Comparison of ENCODE assay signal across 28 mouse cellular contexts in genomic region chr19:28796146-28796848, GRCm38 (mm10). TPM values are rescaled to one million over a fixed set of nuclear protein-coding genes. Genes with fewer than 3 reads are reported as not detected.
DNase-seq lines count a peak whose midpoint lies in the region; ATAC-seq lines count a peak whose summit lies in the region.
"Had no signal": no experiment of that assay in that cellular context is flagged by ENCODE, and none has a peak within 500 bp of the region (broad histone marks: within the 10 kb centered on the region; RNA-seq: fewer than 3 reads in every experiment).

No protein-coding gene starts in this region.

- no peak overlapping the region for H3K9ac ChIP-seq in forebrain, embryonic 15.5 days (replicated peaks)
- no peak overlapping the region for H3K9ac ChIP-seq in forebrain, embryonic 12.5 days
- no peak overlapping the region for H3K9ac ChIP-seq in forebrain, embryonic 16.5 days (replicated peaks; ENCODE audit: low read depth, low read length)
- no peak overlapping the region for H3K9ac ChIP-seq in liver, embryonic 11.5 days (ENCODE audit: low read depth, low read length)
- H3K9ac ChIP-seq: heart, embryonic 12.5 days; hindbrain, embryonic 14.5 days; intestine, embryonic 15.5 days; limb, embryonic 13.5 days; liver, embryonic 12.5 days; liver, postnatal 0 days; midbrain, embryonic 12.5 days had no signal

- H3K9me3 ChIP-seq in forebrain, embryonic 15.5 days = no peaks in the 10 kb centered on the region
- H3K9me3 ChIP-seq in forebrain, embryonic 12.5 days = no peaks in the 10 kb centered on the region
- H3K9me3 ChIP-seq in forebrain, embryonic 16.5 days (ENCODE audit: control insufficient read depth, low read length) = no peaks in the 10 kb centered on the region
- no peaks in the 10 kb centered on the region for H3K9me3 ChIP-seq in liver, embryonic 11.5 days (ENCODE audit: control insufficient read depth, low read length)
- H3K9me3 ChIP-seq: heart, embryonic 12.5 days; intestine, embryonic 15.5 days; limb, embryonic 13.5 days; liver, embryonic 12.5 days; megakaryocyte, embryonic 14.5 days; midbrain, embryonic 12.5 days had no signal

- peak overlapping the region; percentile 82 for H3K27ac ChIP-seq in forebrain, embryonic 15.5 days (replicated peaks)
- H3K27ac ChIP-seq in forebrain, embryonic 12.5 days = no peak overlapping the region
- peak overlapping the region; percentile 60 for H3K27ac ChIP-seq in forebrain, embryonic 16.5 days (ENCODE audit: low read length)
- no peak overlapping the region for H3K27ac ChIP-seq in liver, embryonic 11.5 days (ENCODE audit: low read depth, low read length)
- H3K27ac ChIP-seq: heart, adult 2 months; hindbrain, embryonic 14.5 days; intestine, embryonic 15.5 days; limb, embryonic 13.5 days; liver, embryonic 12.5 days; midbrain, embryonic 12.5 days had no signal

- no peaks in the 10 kb centered on the region for H3K36me3 ChIP-seq in forebrain, embryonic 15.5 days
- H3K36me3 ChIP-seq in forebrain, embryonic 12.5 days (replicated peaks) = no peaks in the 10 kb centered on the region
- H3K36me3 ChIP-seq in forebrain, embryonic 16.5 days (ENCODE audit: control insufficient read depth, insufficient read depth) = no peaks in the 10 kb centered on the region
- no peaks in the 10 kb centered on the region for H3K36me3 ChIP-seq in liver, embryonic 11.5 days (ENCODE audit: control insufficient read depth, insufficient read depth, low read length)
- H3K36me3 ChIP-seq: heart, embryonic 12.5 days; intestine, embryonic 15.5 days; limb, embryonic 13.5 days; liver, embryonic 12.5 days; midbrain, embryonic 12.5 days had no signal

- no peaks in the 10 kb centered on the region for H3K27me3 ChIP-seq in forebrain, embryonic 15.5 days
- no peaks in the 10 kb centered on the region for H3K27me3 ChIP-seq in forebrain, embryonic 12.5 days
- H3K27me3 ChIP-seq in forebrain, embryonic 16.5 days (replicated peaks; ENCODE audit: control insufficient read depth, insufficient read depth, low read length) = no peaks in the 10 kb centered on the region
- H3K27me3 ChIP-seq in liver, embryonic 11.5 days (replicated peaks; ENCODE audit: control insufficient read depth, insufficient read depth, low read length) = no peaks in the 10 kb centered on the region
- H3K27me3 ChIP-seq: intestine, embryonic 15.5 days; limb, embryonic 13.5 days; liver, embryonic 12.5 days; midbrain, embryonic 12.5 days had no signal

- intact Hi-C loops in left cerebral cortex, postnatal 4 days (cut with DNase I) = no loop called here

- H3K4me2 ChIP-seq in forebrain, embryonic 15.5 days (replicated peaks) = no peak overlapping the region
- H3K4me2 ChIP-seq in forebrain, embryonic 12.5 days = no peak overlapping the region
- no peak overlapping the region for H3K4me2 ChIP-seq in forebrain, embryonic 16.5 days (ENCODE audit: low read length)
- H3K4me2 ChIP-seq in liver, embryonic 11.5 days = no peak overlapping the region
- H3K4me2 ChIP-seq: heart, embryonic 12.5 days; hindbrain, embryonic 14.5 days; intestine, embryonic 15.5 days; limb, embryonic 13.5 days; liver, embryonic 12.5 days; midbrain, embryonic 12.5 days had no signal

- no peak overlapping the region for H3K4me3 ChIP-seq in forebrain, embryonic 15.5 days
- H3K4me3 ChIP-seq in forebrain, embryonic 12.5 days (replicated peaks) = no peak overlapping the region
- no peak overlapping the region for H3K4me3 ChIP-seq in forebrain, embryonic 16.5 days (replicated peaks; ENCODE audit: low read length)
- H3K4me3 ChIP-seq in liver, embryonic 11.5 days (ENCODE audit: low read depth, low read length) = no peak overlapping the region
- H3K4me3 ChIP-seq: heart, adult 2 months; heart, embryonic 12.5 days; intestine, embryonic 15.5 days; limb, embryonic 13.5 days; liver, embryonic 12.5 days; megakaryocyte, embryonic 14.5 days; midbrain, embryonic 12.5 days had no signal

- 34% methylated on average over 5 of the region's 5 CpGs for WGBS in forebrain, embryonic 15.5 days
- WGBS in forebrain, embryonic 12.5 days = 70% methylated on average over 5 of the region's 5 CpGs
- WGBS in forebrain, embryonic 16.5 days = 31% methylated on average over 5 of the region's 5 CpGs
- WGBS in liver, embryonic 11.5 days = 55% methylated on average over 5 of the region's 5 CpGs

- ATAC-seq in forebrain, embryonic 15.5 days (replicated peaks) = peak; percentile 90
- no peak for ATAC-seq in forebrain, embryonic 12.5 days (ENCODE audit: low FRiP score)
- ATAC-seq in forebrain, embryonic 16.5 days = peak; percentile 86
- no peak for ATAC-seq in liver, embryonic 11.5 days (replicated peaks; ENCODE audit: low FRiP score)
- ATAC-seq: activated CD4-positive, CD25-positive, alpha-beta regulatory T cell, adult 4 months; intestine, embryonic 15.5 days; liver, embryonic 12.5 days; liver, postnatal 0 days had no signal

- peak; percentile 15 for DNase-seq in left cerebral cortex, postnatal 4 days
- DNase-seq in left cerebral cortex, adult 9 months (ENCODE audit: low spot score in 2 of 2) = no peak
- no peak for DNase-seq in liver, embryonic 11.5 days (ENCODE audit: low spot score)
- no peak for DNase-seq in retina, postnatal 1 day
- DNase-seq: adrenal gland, postnatal 10 days; B cell, adult 2 months; cerebellum, adult 11-12 months; heart, adult 2 months; heart, postnatal 4 days; kidney, adult 2 months; kidney, postnatal 36 days; liver, postnatal 0 days; lung, postnatal 4 days; right cerebral cortex, postnatal 25 days; thymus, adult 18-20 months; thymus, postnatal 25 days had no signal

- H3K4me1 ChIP-seq in forebrain, embryonic 15.5 days = peaks cover 23% of the 10 kb centered on the region
- no peaks in the 10 kb centered on the region for H3K4me1 ChIP-seq in forebrain, embryonic 12.5 days
- H3K4me1 ChIP-seq in forebrain, embryonic 16.5 days (replicated peaks; ENCODE audit: control insufficient read depth, insufficient read depth, low read length) = peaks cover 21% of the 10 kb centered on the region
- no peaks in the 10 kb centered on the region for H3K4me1 ChIP-seq in liver, embryonic 11.5 days (replicated peaks; ENCODE audit: control insufficient read depth, insufficient read depth, low read length)
- H3K4me1 ChIP-seq: intestine, embryonic 15.5 days; limb, embryonic 13.5 days; liver, embryonic 12.5 days; megakaryocyte, embryonic 14.5 days; midbrain, embryonic 12.5 days had no signal

RNA-seq across cellular contexts. Expression of gene Slc1a1, which starts 38.6 kb away (rescaled TPM):
- polyA plus RNA-seq in forebrain, embryonic 15.5 days (2015; fragmentation: Nextera tagmentation; extraction: Ambion mirVana) = 34.1 TPM in 2 replicates
- polyA plus RNA-seq in forebrain, embryonic 12.5 days (2016; fragmentation: Nextera tagmentation; extraction: Ambion mirVana) = 2.4 and 2.8 TPM in 2 replicates
- total RNA-seq in left cerebral cortex, postnatal 4 days (2021) = 10 to 100 TPM; 75.5 to 78.0 TPM
- polyA plus RNA-seq in forebrain, embryonic 16.5 days (2015; fragmentation: Nextera tagmentation; extraction: Ambion mirVana) = 37.5 and 44.7 TPM in 2 replicates
- 0.05 TPM in 1 of 2 replicates, not detected in the other for polyA plus RNA-seq in liver, embryonic 11.5 days (2014; fragmentation: Nextera tagmentation; extraction: Ambion mirVana)
- total RNA-seq: monocyte, adult 5-6 weeks had no signal
- polyA plus RNA-seq: activated CD4-positive, CD25-positive, alpha-beta regulatory T cell, adult 4 months had no signal

Comparison
In these comparisons a context has a peak if more than half of its experiments do, and no peak if none do; other contexts are left out.
1. ATAC-seq: peak in forebrain, embryonic 15.5 days (single experiment) and forebrain, embryonic 16.5 days (single experiment); none in forebrain, embryonic 12.5 days (single experiment) and liver, embryonic 11.5 days (single experiment).
2. H3K27ac ChIP-seq: peak in forebrain, embryonic 15.5 days (single experiment) and forebrain, embryonic 16.5 days (single experiment); none in forebrain, embryonic 12.5 days (single experiment) and liver, embryonic 11.5 days (single experiment).